ENCODE assay signal across 8 mouse cellular contexts in genomic region chr7:35802201-35802905, GRCm38 (mm10). TPM values are rescaled to one million over a fixed set of nuclear protein-coding genes. Genes with fewer than 3 reads are reported as not detected.
DNase-seq lines count a peak whose midpoint lies in the region; ATAC-seq and TF ChIP-seq lines count a peak whose summit lies in the region.

No protein-coding gene starts in this region.

- peak; percentile 93 for ATAC-seq in hindbrain, embryonic 12.5 days (ENCODE audit: low FRiP score)
- peak; percentile 89 for ATAC-seq in liver, embryonic 13.5 days (ENCODE audit: low read depth)

- H3K27me3 ChIP-seq in heart, embryonic 10.5 days (ENCODE audit: insufficient read depth, poor library complexity, severe bottlenecking): no peaks in the 10 kb centered on the region
- no peaks in the 10 kb centered on the region for H3K27me3 ChIP-seq in CH12.LX (replicated peaks)
- no peaks in the 10 kb centered on the region for H3K27me3 ChIP-seq in hindbrain, embryonic 12.5 days
- no peaks in the 10 kb centered on the region for H3K27me3 ChIP-seq in liver, embryonic 13.5 days

- no peaks in the 10 kb centered on the region for H3K9me3 ChIP-seq in heart, embryonic 10.5 days
- no peaks in the 10 kb centered on the region for H3K9me3 ChIP-seq in CH12.LX (replicated peaks; ENCODE audit: low read length)
- no peaks in the 10 kb centered on the region for H3K9me3 ChIP-seq in hindbrain, embryonic 12.5 days (replicated peaks)
- H3K9me3 ChIP-seq in liver, embryonic 13.5 days (replicated peaks): no peaks in the 10 kb centered on the region

- no peak for TF ChIP-seq EP300 in CH12.LX (IDR thresholded peaks at IDR 0.05; ENCODE audit: low read length)

- peaks cover 34% of the 10 kb centered on the region for H3K36me3 ChIP-seq in heart, embryonic 10.5 days
- peaks cover 23 to 38% of the 10 kb centered on the region in 2 experiments for H3K36me3 ChIP-seq in CH12.LX (replicated peaks in 1 of 2; ENCODE audit: control insufficient read depth in 1 of 2, insufficient read depth in 1 of 2, low read length in 1 of 2)
- peaks cover 25% of the 10 kb centered on the region for H3K36me3 ChIP-seq in hindbrain, embryonic 12.5 days
- H3K36me3 ChIP-seq in liver, embryonic 13.5 days: peaks cover 30% of the 10 kb centered on the region

- in situ Hi-C loops in CH12.LX (cut with MboI; ENCODE audit: low pct_ligation_motif_present, low pct_unique_long_range_greater_than_20kb, low sequenced_read_pairs): no loop called here

- H3K9ac ChIP-seq in CH12.LX (ENCODE audit: insufficient read depth, low read depth): peak overlapping the region; percentile 97
- peak overlapping the region; percentile 93 for H3K9ac ChIP-seq in hindbrain, embryonic 12.5 days
- H3K9ac ChIP-seq in liver, embryonic 13.5 days: peak overlapping the region; percentile 94

- peak overlapping the region; percentile 92 for H3K4me3 ChIP-seq in heart, embryonic 10.5 days
- peak overlapping the region; percentile 76 to 96 (median 91) for H3K4me3 ChIP-seq in CH12.LX (replicated peaks in 1 of 3; ENCODE audit: low read depth in 2 of 3, low read length in 2 of 3, poor library complexity in 1 of 3)
- H3K4me3 ChIP-seq in hindbrain, embryonic 12.5 days: peak overlapping the region; percentile 88
- H3K4me3 ChIP-seq in liver, embryonic 13.5 days (replicated peaks): peak overlapping the region; percentile 85

- no peak for TF ChIP-seq RAD21 in CH12.LX (IDR thresholded peaks at IDR 0.05; ENCODE audit: low read depth, low read length)

- dilution Hi-C loops in CH12.LX (cut with MboI; ENCODE audit: extremely low pct_ligation_motif_present, extremely low pct_unique_long_range_greater_than_20kb, low sequenced_read_pairs): no loop called here

- no peak for TF ChIP-seq POLR2A in CH12.LX (IDR thresholded peaks at IDR 0.05; ENCODE audit: low read depth, low read length)

- H3K4me1 ChIP-seq in heart, embryonic 10.5 days: peaks cover 10% of the 10 kb centered on the region; the same call in 1 of the 2 replicates
- H3K4me1 ChIP-seq in CH12.LX (ENCODE audit: control insufficient read depth in 1 of 2, insufficient read depth in 2 of 2): peaks cover 6 to 30% of the 10 kb centered on the region in 2 experiments
- H3K4me1 ChIP-seq in hindbrain, embryonic 12.5 days: peaks cover 12% of the 10 kb centered on the region
- peaks cover 26% of the 10 kb centered on the region for H3K4me1 ChIP-seq in liver, embryonic 13.5 days (replicated peaks)

- TF ChIP-seq CTCF in CH12.LX (conservative IDR thresholded peaks at IDR 0.05 in 1 of 2, IDR thresholded peaks at IDR 0.05 in 1 of 2; ENCODE audit: low read depth in 2 of 2, low read length in 2 of 2): no peak

- peak overlapping the region; percentile 10; the same call in 1 of the 2 replicates for H3K4me2 ChIP-seq in CH12.LX (ENCODE audit: insufficient read depth, low read depth, poor library complexity, severe bottlenecking)
- H3K4me2 ChIP-seq in hindbrain, embryonic 12.5 days (replicated peaks): peak overlapping the region; percentile 87
- peak overlapping the region; percentile 94 for H3K4me2 ChIP-seq in liver, embryonic 13.5 days

- WGBS in heart, embryonic 10.5 days: under 1% methylated on average over 47 of the region's 49 CpGs
- WGBS in hindbrain, embryonic 12.5 days: under 1% methylated on average over 48 of the region's 49 CpGs
- WGBS in liver, embryonic 13.5 days (ENCODE audit: insufficient replicate concordance): under 1% methylated on average over 43 of the region's 49 CpGs

- H3K27ac ChIP-seq in heart, embryonic 10.5 days: peak overlapping the region; percentile 100
- peak overlapping the region; percentile 64 for H3K27ac ChIP-seq in CH12.LX (ENCODE audit: insufficient read depth, low read depth)
- peak overlapping the region; percentile 86 for H3K27ac ChIP-seq in hindbrain, embryonic 12.5 days
- H3K27ac ChIP-seq in liver, embryonic 13.5 days: peak overlapping the region; percentile 83

- peak; percentile 80 for DNase-seq in heart, embryonic 10.5 days (ENCODE audit: low spot score)
- DNase-seq in heart, adult 9 months (ENCODE audit: low spot score in 2 of 2): no peak
- DNase-seq in CH12.LX (ENCODE audit: extremely low read depth): peak; percentile 28
- peak; percentile 48 for DNase-seq in embryo, embryonic 11 days
- DNase-seq in liver, embryonic 13.5 days: peak; percentile 13
- peak; percentile 39 for DNase-seq in retina, postnatal 7 days (ENCODE audit: low read depth, low spot score)
- DNase-seq in yolk sac, embryonic 10.5 days (ENCODE audit: low spot score): no peak

- H3K79me2 ChIP-seq in CH12.LX (replicated peaks; ENCODE audit: control insufficient read depth, extremely low read depth, insufficient read depth, poor library complexity, severe bottlenecking): peaks cover 23% of the 10 kb centered on the region

TF ChIP-seq in CH12.LX, 34 proteins besides CTCF, POLR2A, EP300 and RAD21:
- TF ChIP-seq MEF2A (IDR thresholded peaks at IDR 0.05; ENCODE audit: borderline replicate concordance, low read depth, low read length) (no peak), SIN3A (IDR thresholded peaks at IDR 0.05; ENCODE audit: low read length) (peak; percentile 12; the same call in 1 of the 2 replicates), ELF1 (IDR thresholded peaks at IDR 0.05; ENCODE audit: low read depth, low read length) (peak; percentile 21; the same call in 1 of the 2 replicates), MXI1 (IDR thresholded peaks at IDR 0.05; ENCODE audit: low read depth, low read length) (peak; percentile 62; the same call in 1 of the 2 replicates)

RNA-seq across cellular contexts. Expression of gene Zfp507, which starts 0.5 kb away (rescaled TPM):
- polyA plus RNA-seq in heart, embryonic 10.5 days (2016; fragmentation: Nextera tagmentation; extraction: Ambion mirVana): 13.0 and 15.9 TPM in 2 replicates
- total RNA-seq in CH12.LX (2012; rRNA removed) (19.5 and 20.1 TPM in 2 replicates), CH12.LX (2014; rRNA removed) (9.2 and 10.4 TPM in 2 replicates)
- 17.9 and 19.8 TPM in 2 replicates for polyA plus RNA-seq in CH12.LX (2012; ENCODE audit: insufficient read length, low read depth)
- polyA plus RNA-seq in hindbrain, embryonic 12.5 days (2016; fragmentation: Nextera tagmentation; extraction: Ambion mirVana): 26.0 and 29.1 TPM in 2 replicates
- polyA plus RNA-seq in liver, embryonic 13.5 days (2015; fragmentation: Nextera tagmentation; extraction: Ambion mirVana): 4.6 and 6.3 TPM in 2 replicates

RNA-seq across cellular contexts. Expression of gene Dpy19l3, which starts 48.1 kb away (rescaled TPM):
- polyA plus RNA-seq in heart, embryonic 10.5 days (2016; fragmentation: Nextera tagmentation; extraction: Ambion mirVana): 14.3 and 23.8 TPM in 2 replicates
- 3.7 and 5.5 TPM in 2 replicates for total RNA-seq in CH12.LX (2012; rRNA removed)
- total RNA-seq in CH12.LX (2014; rRNA removed): 5.0 and 6.2 TPM in 2 replicates
- polyA plus RNA-seq in CH12.LX (2012; ENCODE audit: insufficient read length, low read depth): 15.4 and 18.3 TPM in 2 replicates
- 38.9 and 40.8 TPM in 2 replicates for polyA plus RNA-seq in hindbrain, embryonic 12.5 days (2016; fragmentation: Nextera tagmentation; extraction: Ambion mirVana)
- polyA plus RNA-seq in liver, embryonic 13.5 days (2015; fragmentation: Nextera tagmentation; extraction: Ambion mirVana): 6.6 and 10.2 TPM in 2 replicates

Comparison
In these comparisons a context has a peak if more than half of its experiments do, and no peak if none do; other contexts are left out.
1. DNase-seq: peak in heart, embryonic 10.5 days (single experiment), CH12.LX (single experiment), embryo, embryonic 11 days (single experiment), liver, embryonic 13.5 days (single experiment) and retina, postnatal 7 days (single experiment); none in heart, adult 9 months (0 of 2) and yolk sac, embryonic 10.5 days (single experiment).
2. H3K4me2 ChIP-seq: peak in every context shown above with its lines; median percentile 94 in liver, embryonic 13.5 days; 87 in hindbrain, embryonic 12.5 days; 10 in CH12.LX.
3. Peak in every context shown above with its lines, with median percentiles within 50 percentile points of each other: H3K27ac ChIP-seq, H3K4me3 ChIP-seq and H3K9ac ChIP-seq.